Mouse (Mus musculus) liver, embryonic 12.5 days (tissue): ENCODE results near the gene Adgrf5. TPM values are rescaled to one million over a fixed set of nuclear protein-coding genes. Genes with fewer than 3 reads are reported as not detected.
"Not testable (repeated sequence)": the region's sequence is repeated elsewhere in the genome, so short reads cannot be mapped to it uniquely, and the experiment has no call there.

Source experiments
- ATAC-seq: fragments of 200-750 bp; cut with Nextera tagmentation; 2 replicates; pipeline ENCODE4 v1.8.0; 2017; ENCODE audit warnings: moderate number of reproducible peaks, mild to moderate bottlenecking, moderate library complexity
- H3K27ac ChIP-seq: fragments of 300-500 bp; sonication (generic); 2 replicates; pipeline ENCODE4 v1.5.1; 2016; ENCODE audit warnings: mild to moderate bottlenecking
- H3K27me3 ChIP-seq: fragments of 300-500 bp; sonication (generic); replicated peaks from 2 replicates; pipeline ENCODE4 v1.6.1; 2016; ENCODE audit warnings: mild to moderate bottlenecking, moderate library complexity
- H3K36me3 ChIP-seq: fragments of 300-500 bp; sonication (generic); 2 replicates; pipeline ENCODE4 v1.6.1; 2016; ENCODE audit warnings: mild to moderate bottlenecking, moderate library complexity
- H3K4me1 ChIP-seq: fragments of 300-500 bp; sonication (generic); 2 replicates; pipeline ENCODE4 v1.6.1; 2016
- H3K4me2 ChIP-seq: fragments of 300-500 bp; sonication (generic); 2 replicates; pipeline ENCODE4 v1.6.1; 2016; ENCODE audit warnings: mild to moderate bottlenecking, moderate library complexity
- H3K4me3 ChIP-seq: fragments of 300-500 bp; sonication (generic); 2 replicates; pipeline ENCODE4 v1.5.1; 2016; ENCODE audit warnings: mild to moderate bottlenecking, moderate library complexity
- H3K9ac ChIP-seq: fragments of 300-500 bp; sonication (generic); 2 replicates; pipeline ENCODE4 v1.6.1; 2016; ENCODE audit warnings: mild to moderate bottlenecking, moderate library complexity
- H3K9me3 ChIP-seq: fragments of 300-500 bp; sonication (generic); replicated peaks from 2 replicates; pipeline ENCODE4 v1.6.1; 2016; ENCODE audit warnings: mild to moderate bottlenecking, moderate library complexity
- WGBS: fragments of 180-500 bp; shearing (Covaris S2); methylation state at CpG from one replicate; pipeline ENCODE4 v1.1.7; 2016; ENCODE audit not compliant: insufficient replicate concordance; 5-methylcytosine and 5-hydroxymethylcytosine counted together
- polyA plus RNA-seq: library from polyadenylated mRNA; unstranded; fragments of >200 nt; fragmentation: Nextera tagmentation; extraction: Ambion mirVana; gene quantifications from 2 replicates; pipeline ENCODE4 v1.2.1, GENCODE M21; 2016

The Adgrf5 gene
- polyA plus RNA-seq, 1 experiment from 2014 or later: 5.9 TPM

GRCm38 (mm10) chr17:43474775-43475174 is 114.5 kb downstream of the Adgrf5 start:
- no peak overlapping the region for H3K9ac ChIP-seq
- H3K4me3 ChIP-seq: no peak overlapping the region
- H3K27me3 ChIP-seq: no peaks in the 10 kb centered on the region
- WGBS: 68% methylated on average over 16 of the region's 16 CpGs
- no peaks in the 10 kb centered on the region for H3K4me1 ChIP-seq
- no peak for ATAC-seq
- H3K27ac ChIP-seq: no peak overlapping the region
- H3K9me3 ChIP-seq: no peaks in the 10 kb centered on the region
- no peaks in the 10 kb centered on the region for H3K36me3 ChIP-seq
- no peak overlapping the region for H3K4me2 ChIP-seq

GRCm38 (mm10) chr17:43477621-43478020 is 117.4 kb downstream of the Adgrf5 start:
- no peak overlapping the region for H3K9ac ChIP-seq
- H3K27ac ChIP-seq: no peak overlapping the region
- no peaks in the 10 kb centered on the region for H3K9me3 ChIP-seq
- no peaks in the 10 kb centered on the region for H3K4me1 ChIP-seq
- H3K27me3 ChIP-seq: no peaks in the 10 kb centered on the region
- no peak overlapping the region for H3K4me2 ChIP-seq
- ATAC-seq: no peak
- H3K36me3 ChIP-seq: no peaks in the 10 kb centered on the region
- H3K4me3 ChIP-seq: no peak overlapping the region

- ATAC-seq: no peak
- Histone ChIP-seq H3K4me1 (no peaks in the 10 kb centered on the region), H3K9ac (no peak overlapping the region), H3K4me2 (no peak overlapping the region), H3K27ac (no peak overlapping the region), H3K4me3 (no peak overlapping the region), H3K9me3 (no peaks in the 10 kb centered on the region), H3K36me3 (no peaks in the 10 kb centered on the region), H3K27me3 (no peaks in the 10 kb centered on the region)
- WGBS: 71% methylated on average over 3 of the region's 3 CpGs
Measured at GRCm38 (mm10) chr17:43485982-43486381, 125.7 kb downstream of the Adgrf5 start.

- Histone ChIP-seq H3K9ac (no peak overlapping the region), H3K36me3 (no peaks in the 10 kb centered on the region), H3K4me2 (no peak overlapping the region), H3K9me3 (no peaks in the 10 kb centered on the region), H3K27me3 (no peaks in the 10 kb centered on the region), H3K4me1 (no peaks in the 10 kb centered on the region), H3K27ac (no peak overlapping the region), H3K4me3 (no peak overlapping the region)
- WGBS: 74% methylated on average over 2 of the region's 2 CpGs
- ATAC-seq: no peak
Measured at GRCm38 (mm10) chr17:43488439-43489151, 128.3 kb downstream of the Adgrf5 start.

- not testable (repeated sequence) for H3K4me3 ChIP-seq, H3K9ac ChIP-seq, H3K27ac ChIP-seq, H3K9me3 ChIP-seq, H3K36me3 ChIP-seq, H3K27me3 ChIP-seq, H3K4me1 ChIP-seq, H3K4me2 ChIP-seq, ATAC-seq
- WGBS: 94% methylated on average over 9 of the region's 10 CpGs
Measured at GRCm38 (mm10) chr17:43490371-43490770, 130.1 kb downstream of the Adgrf5 start.

GRCm38 (mm10) chr17:43495502-43495901 is 135.3 kb downstream of the Adgrf5 start:
- Histone ChIP-seq H3K4me1 (no peaks in the 10 kb centered on the region), H3K36me3 (no peaks in the 10 kb centered on the region), H3K9me3 (no peaks in the 10 kb centered on the region), H3K4me2 (no peak overlapping the region), H3K27ac (no peak overlapping the region), H3K9ac (no peak overlapping the region), H3K27me3 (no peaks in the 10 kb centered on the region), H3K4me3 (no peak overlapping the region)
- ATAC-seq: no peak
- 61% methylated on average over 5 of the region's 5 CpGs for WGBS

- H3K27me3 ChIP-seq: no peaks in the 10 kb centered on the region
- WGBS: 58% methylated on average over 4 of the region's 4 CpGs
Measured at GRCm38 (mm10) chr17:43497521-43497920, 137.3 kb downstream of the Adgrf5 start.

GRCm38 (mm10) chr17:43500513-43500912 is 140.3 kb downstream of the Adgrf5 start:
- 58% methylated on average over 1 of the region's 1 CpGs for WGBS
- no peak overlapping the region for H3K4me2 ChIP-seq
- no peak for ATAC-seq
- no peaks in the 10 kb centered on the region for H3K36me3 ChIP-seq
- no peak overlapping the region for H3K27ac ChIP-seq
- H3K27me3 ChIP-seq: no peaks in the 10 kb centered on the region
- H3K4me1 ChIP-seq: no peaks in the 10 kb centered on the region
- H3K9me3 ChIP-seq: no peaks in the 10 kb centered on the region
- H3K4me3 ChIP-seq: no peak overlapping the region
- H3K9ac ChIP-seq: no peak overlapping the region

More at GRCm38 (mm10) chr17:43497521-43497920, 137.3 kb downstream of the Adgrf5 start:
- no peak overlapping the region for H3K9ac ChIP-seq
- H3K4me3 ChIP-seq: no peak overlapping the region
- H3K27ac ChIP-seq: no peak overlapping the region
- ATAC-seq: no peak
- H3K4me2 ChIP-seq: no peak overlapping the region
- H3K36me3 ChIP-seq: no peaks in the 10 kb centered on the region
- no peaks in the 10 kb centered on the region for H3K4me1 ChIP-seq
- no peaks in the 10 kb centered on the region for H3K9me3 ChIP-seq

GRCm38 (mm10) chr17:43501223-43501622 is 141.0 kb downstream of the Adgrf5 start:
- WGBS: 22% methylated on average over 3 of the region's 3 CpGs
- H3K9ac ChIP-seq: no peak overlapping the region
- no peak overlapping the region for H3K4me3 ChIP-seq
- H3K9me3 ChIP-seq: no peaks in the 10 kb centered on the region
- ATAC-seq: no peak
- no peak overlapping the region for H3K4me2 ChIP-seq
- H3K27ac ChIP-seq: no peak overlapping the region
- no peaks in the 10 kb centered on the region for H3K4me1 ChIP-seq
- no peaks in the 10 kb centered on the region for H3K27me3 ChIP-seq
- no peaks in the 10 kb centered on the region for H3K36me3 ChIP-seq

- no peaks in the 10 kb centered on the region for H3K36me3 ChIP-seq
- no peaks in the 10 kb centered on the region for H3K9me3 ChIP-seq
- 77% methylated on average over 5 of the region's 5 CpGs for WGBS
- H3K9ac ChIP-seq: no peak overlapping the region
- H3K27me3 ChIP-seq: no peaks in the 10 kb centered on the region
- no peaks in the 10 kb centered on the region for H3K4me1 ChIP-seq
- no peak overlapping the region for H3K4me3 ChIP-seq
- no peak overlapping the region for H3K4me2 ChIP-seq
- H3K27ac ChIP-seq: no peak overlapping the region
- no peak for ATAC-seq
Measured at GRCm38 (mm10) chr17:43501631-43502030, 141.4 kb downstream of the Adgrf5 start.

- Histone ChIP-seq H3K27me3 (no peaks in the 10 kb centered on the region), H3K4me2 (no peak within 1 kb of the TSS), H3K4me1 (no peaks in the 10 kb centered on the region), H3K27ac (no peak within 1 kb of the TSS), H3K9me3 (no peaks in the 10 kb centered on the region), H3K9ac (no peak within 1 kb of the TSS), H3K36me3 (no peaks in the 10 kb centered on the region), H3K4me3 (no peak within 1 kb of the TSS)
- WGBS: 79% methylated on average over 9 of the region's 9 CpGs
- ATAC-seq: no peak
Measured at GRCm38 (mm10) chr17:43502592-43502991, 142.3 kb downstream of the Adgrf5 start, which contains the start of gene Mep1a. Mep1a (minus strand) TSS chr17:43502812.

- H3K9me3 ChIP-seq: no peaks in the 10 kb centered on the region
- WGBS: 37% methylated on average over 4 of the region's 4 CpGs
- no peak for ATAC-seq
Measured at GRCm38 (mm10) chr17:43503861-43504593, 143.8 kb downstream of the Adgrf5 start.

More at GRCm38 (mm10) chr17:43503861-43504593, 143.8 kb downstream of the Adgrf5 start:
- Histone ChIP-seq H3K36me3 (no peaks in the 10 kb centered on the region), H3K27ac (no peak overlapping the region), H3K4me2 (no peak overlapping the region), H3K4me3 (no peak overlapping the region), H3K27me3 (no peaks in the 10 kb centered on the region), H3K4me1 (no peaks in the 10 kb centered on the region), H3K9ac (no peak overlapping the region)
